Mouse (Mus musculus) Patski (cell line): ENCODE measurements around the gene Cpsf6. TPM values are rescaled to one million over a fixed set of nuclear protein-coding genes. Genes with fewer than 3 reads are reported as not detected.

Experiments used
- ATAC-seq: fragments of 100-300 bp; one replicate; pipeline ENCODE4 v1.8.0; 2021
- CTCF ChIA-PET: fragments of 350-600 bp; sonication (Branson Sonifier 250); formaldehyde crosslinking; loops from one replicate; lab custom pipeline; 2022; ENCODE audit warnings: inconsistent platforms; lab: Charles Lee
- POLR2A ChIA-PET: fragments of 350-600 bp; sonication (Branson Sonifier 250); formaldehyde crosslinking; loops from one replicate; lab custom pipeline; 2022; ENCODE audit warnings: antibody characterized with exemption, inconsistent platforms; lab: Charles Lee
- DNase-seq: peaks from one replicate; pipeline ENCODE4 v3.0.0-alpha.2; 2011; ENCODE audit warnings: low read depth, low spot score
- H3K27me3 ChIP-seq: fragments of 371-371 bp; one replicate; pipeline ENCODE4 v1.5.1; 2021
- CTCF ChIP-seq: fragments of 100-300 bp; IDR thresholded peaks from one replicate; pipeline ENCODE4 v1.5.1; 2021
- in situ Hi-C: fragments of 300-500 bp; cut with MboI; formaldehyde crosslinking; loops from 3 replicates; pipeline ENCODE4 v1.11.1; 2018; ENCODE audit warnings: low pct_unique_long_range_greater_than_20kb, mixed read lengths
- polyA plus RNA-seq: library from polyadenylated mRNA; unstranded; gene quantifications from one replicate; pipeline ENCODE4 v1.2.3, GENCODE M21; 2021

Cpsf6 gene
- polyA plus RNA-seq, 1 experiment from 2014 or later: 75.0 TPM

DNA sequence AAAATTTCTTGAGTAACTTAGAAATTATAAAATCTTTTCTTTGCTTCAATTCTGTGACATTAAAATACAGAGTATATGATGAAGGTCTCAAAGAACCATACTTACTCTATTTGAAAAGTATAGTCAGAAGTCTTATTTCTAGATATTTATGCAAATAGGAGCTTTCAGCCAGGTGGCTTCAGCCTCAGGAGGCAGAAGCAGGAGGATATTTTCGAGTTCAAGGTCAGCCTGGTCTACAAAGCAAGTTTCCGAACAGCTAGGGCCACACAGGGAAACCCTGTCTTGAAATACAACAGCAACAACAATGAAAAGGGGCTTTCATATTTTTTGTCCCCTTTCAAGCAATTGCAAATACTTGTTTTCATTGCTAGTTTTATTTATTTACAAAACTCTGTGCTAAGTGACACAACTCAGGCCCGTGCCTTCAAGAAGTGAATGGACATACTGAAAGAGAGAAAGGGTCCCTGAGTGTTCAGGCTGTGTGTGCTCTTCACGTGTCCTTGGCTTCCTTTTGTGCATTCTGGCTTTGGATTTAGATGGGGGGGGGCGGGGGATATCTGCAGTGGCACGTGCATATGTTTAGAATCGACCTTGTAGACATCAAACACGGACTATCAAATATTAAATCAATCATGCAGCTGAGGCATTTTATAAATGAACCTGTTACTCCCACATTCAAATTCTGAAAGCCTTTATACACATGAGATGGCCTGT, 39.9 kb upstream of the Cpsf6 start:
- in situ Hi-C loops: no loop called here
- ATAC-seq (no peak), DNase-seq (no peak)
- TF ChIP-seq CTCF: no peak
- POLR2A ChIA-PET: no interaction called here
- H3K27me3 ChIP-seq: peaks cover 9% of the 10 kb centered on the region
- CTCF ChIA-PET: no interaction called here

DNA sequence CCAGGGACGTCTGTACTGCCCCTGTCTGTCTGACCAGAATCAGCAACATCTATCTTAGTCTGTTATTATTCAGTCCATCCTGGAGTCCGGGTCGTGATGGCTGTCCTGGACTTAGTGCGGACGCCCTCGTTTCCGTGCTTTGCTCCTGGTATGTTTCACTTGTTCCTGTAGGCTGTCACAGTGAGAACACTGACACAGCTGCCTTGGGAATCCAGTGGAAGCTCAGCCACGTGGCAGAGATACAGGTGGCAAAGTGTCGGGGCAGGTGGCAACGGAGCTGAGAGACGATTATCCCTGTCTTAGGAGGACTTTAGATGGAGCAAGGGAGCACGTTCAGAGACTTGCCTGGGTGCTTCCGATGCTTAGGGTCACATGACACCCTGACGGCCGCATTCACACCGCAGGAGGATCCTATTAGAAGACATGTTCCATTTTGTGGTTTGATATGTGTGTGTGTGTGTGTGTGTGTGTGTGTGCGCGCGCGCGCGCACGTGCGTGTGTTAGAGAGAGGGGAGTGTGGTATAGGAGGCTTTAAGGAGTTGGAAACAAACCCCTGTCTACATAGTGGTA, 38.9 kb upstream of the Cpsf6 start:
- in situ Hi-C loops: no loop called here
- H3K27me3 ChIP-seq: peaks cover 9% of the 10 kb centered on the region
- ChIA-PET CTCF (no interaction called here), POLR2A (interaction anchor here (0.7 kb wide), 1 partner anchor 116 kb away, joined by 3 read pairs; no protein-coding TSS in a partner anchor)
- TF ChIP-seq CTCF: no peak
- ATAC-seq (no peak), DNase-seq (no peak)

DNA sequence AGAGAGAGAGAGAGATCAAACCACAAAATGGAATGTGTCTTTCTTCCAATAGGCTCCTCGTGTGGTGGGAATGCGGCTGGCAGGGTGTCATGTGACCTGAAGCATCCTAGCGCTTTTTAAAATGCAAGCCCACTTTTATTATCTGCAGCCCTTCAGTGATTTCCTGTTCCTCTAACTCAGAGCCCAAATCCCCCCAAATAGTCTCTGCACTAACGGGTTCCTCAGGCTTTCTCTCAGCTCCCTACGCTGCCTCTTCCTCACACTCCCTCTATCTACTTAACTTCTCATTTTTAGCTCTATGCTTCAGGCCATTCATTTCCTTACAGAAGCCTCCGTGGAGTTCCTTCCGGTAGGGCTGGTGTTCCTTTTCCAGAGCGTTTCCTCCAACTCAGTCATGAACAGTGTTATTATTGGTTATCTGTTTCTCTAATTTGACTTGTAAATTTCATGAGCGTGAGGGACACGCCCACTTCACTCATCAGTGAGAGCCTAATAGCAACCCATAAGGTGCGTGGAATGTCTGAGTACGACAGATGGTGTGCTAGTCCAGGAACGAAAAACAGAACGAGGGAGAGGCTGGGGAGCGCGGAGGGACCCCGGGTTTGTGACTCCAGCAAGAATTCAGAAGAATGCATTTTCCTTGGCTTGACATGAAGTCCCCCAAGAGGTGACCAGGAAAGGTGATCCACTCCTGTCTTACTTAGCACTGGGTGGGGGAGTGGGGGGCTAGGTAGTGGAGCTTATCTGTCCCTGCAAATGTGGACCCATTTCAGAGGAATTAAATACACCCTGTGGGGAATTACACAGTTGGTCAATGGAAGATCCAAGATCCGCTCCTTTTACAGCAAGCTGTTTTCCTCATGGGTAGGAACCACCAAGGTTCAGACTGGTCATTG, 38.2 kb upstream of the Cpsf6 start:
- H3K27me3 ChIP-seq: peaks cover 9% of the 10 kb centered on the region
- POLR2A ChIA-PET: interaction anchor here (0.7 kb wide), 1 partner anchor 116 kb away, joined by 3 read pairs; no protein-coding TSS in a partner anchor
- CTCF ChIA-PET: no interaction called here
- in situ Hi-C loops: no loop called here
- no peak for TF ChIP-seq CTCF
- DNase-seq: no peak
- ATAC-seq: no peak

DNA sequence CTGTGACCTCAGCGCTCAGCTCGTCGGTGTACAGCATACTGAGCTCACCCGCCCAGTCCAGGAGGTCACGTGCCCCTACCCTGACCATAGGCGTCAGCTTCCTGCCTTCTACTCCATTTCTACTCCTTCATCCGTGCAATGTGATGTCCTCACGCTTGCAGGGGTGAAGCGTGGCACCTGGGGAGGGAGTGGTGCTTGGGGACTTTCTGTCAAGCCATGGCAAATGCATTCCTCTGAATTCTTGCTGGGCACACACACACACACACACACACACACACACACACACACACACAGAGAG, 37.6 kb upstream of the Cpsf6 start:
- ATAC-seq: no peak
- POLR2A ChIA-PET: no interaction called here
- TF ChIP-seq CTCF: no peak
- H3K27me3 ChIP-seq: peaks cover 9% of the 10 kb centered on the region
- CTCF ChIA-PET: no interaction called here
- in situ Hi-C loops: no loop called here
- no peak for DNase-seq

DNA sequence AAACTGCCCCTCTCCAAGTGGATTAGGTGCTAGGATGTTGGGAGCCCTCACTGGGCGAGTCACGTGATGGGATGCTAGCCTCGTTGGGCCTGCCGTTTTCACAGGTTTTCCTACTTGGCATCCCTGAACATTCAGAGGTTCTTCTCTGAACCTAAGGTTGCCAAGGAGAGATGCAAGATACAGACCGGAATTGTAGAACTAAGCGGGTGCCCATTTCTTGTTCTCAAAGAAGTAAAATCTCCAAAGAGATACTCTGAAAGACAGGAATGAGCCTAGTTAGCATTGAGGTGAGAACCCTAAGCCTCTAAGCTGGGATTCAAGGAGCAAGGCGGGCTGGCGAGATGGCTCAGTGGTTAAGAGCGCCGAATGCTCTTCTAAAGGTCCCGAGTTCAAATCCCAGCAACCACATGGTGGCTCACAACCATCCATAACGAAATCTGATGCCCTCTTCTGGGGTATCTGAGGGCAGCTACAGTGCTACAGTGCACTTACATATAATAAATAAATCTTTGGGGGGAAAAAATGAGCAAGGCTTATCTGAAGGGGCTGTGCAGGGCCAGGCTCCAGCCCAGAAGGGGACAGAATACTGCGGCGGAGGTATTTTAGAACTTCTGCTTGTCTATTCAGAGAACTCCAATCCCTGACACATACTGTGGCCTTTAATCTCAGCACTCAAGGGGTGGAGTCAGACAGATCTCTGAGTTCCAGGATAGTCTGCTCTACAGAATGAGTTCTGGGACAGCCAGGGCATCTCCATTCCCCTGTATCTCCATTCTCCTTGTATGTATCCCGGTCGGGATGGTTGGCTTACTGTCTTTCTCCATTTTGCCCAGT, 37.0 kb upstream of the Cpsf6 start:
- DNase-seq: no peak
- peaks cover 9% of the 10 kb centered on the region for H3K27me3 ChIP-seq
- in situ Hi-C loops: no loop called here
- ATAC-seq: no peak
- no peak for TF ChIP-seq CTCF
- CTCF ChIA-PET: no interaction called here
- POLR2A ChIA-PET: no interaction called here

DNA sequence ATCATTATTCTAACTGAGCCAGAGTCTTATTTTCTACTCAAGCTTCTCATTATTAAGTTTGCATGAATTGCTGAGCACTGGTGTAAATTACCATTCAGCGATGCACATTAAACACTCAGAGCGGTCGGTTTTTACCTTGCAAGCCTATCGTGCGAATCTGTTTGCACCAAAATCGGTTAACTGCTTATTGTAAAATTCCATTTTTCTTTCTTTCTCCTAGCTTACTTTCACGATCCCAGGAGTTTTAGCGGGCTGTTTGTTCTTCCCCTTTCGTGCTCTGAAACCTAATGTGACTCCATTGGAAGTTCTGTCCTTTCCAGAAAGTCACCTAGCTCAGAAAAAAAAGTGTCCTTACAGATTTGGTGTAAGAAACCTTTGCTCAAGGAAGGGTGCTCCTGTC, 36.3 kb upstream of the Cpsf6 start:
- peaks cover 9% of the 10 kb centered on the region for H3K27me3 ChIP-seq
- POLR2A ChIA-PET: no interaction called here
- no peak for DNase-seq
- in situ Hi-C loops: no loop called here
- no peak for TF ChIP-seq CTCF
- ATAC-seq: no peak
- CTCF ChIA-PET: no interaction called here

DNA sequence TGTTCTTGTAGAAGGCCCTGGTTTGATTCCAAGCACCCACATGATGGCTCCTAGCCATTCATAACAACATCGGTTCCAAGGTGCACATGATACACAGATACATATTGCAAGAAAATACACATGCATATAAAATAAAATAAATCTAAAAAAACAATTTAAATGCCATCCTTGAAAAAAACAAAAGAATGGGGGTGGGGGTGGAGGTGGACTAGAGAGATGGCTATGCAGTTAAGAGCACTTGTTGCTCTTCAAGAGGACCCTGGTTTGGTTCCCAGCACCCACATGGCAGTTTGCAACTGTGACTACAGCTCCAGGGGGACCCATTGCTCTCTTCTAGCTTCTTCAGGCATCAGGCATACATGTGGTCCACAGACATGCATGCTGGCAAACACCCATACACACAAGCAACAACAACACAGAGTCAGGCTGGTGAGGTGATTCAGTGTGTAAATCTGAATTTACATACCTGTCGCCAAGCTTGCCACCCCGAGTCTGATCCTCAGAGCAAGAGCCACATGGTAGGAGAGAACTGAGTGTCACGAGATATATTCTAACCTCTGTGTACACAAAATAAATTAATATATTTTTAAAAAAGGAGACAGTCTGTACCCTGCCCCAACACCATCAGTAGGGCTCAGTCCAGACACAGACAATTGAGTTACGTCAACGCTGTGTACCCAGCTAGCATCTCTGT, 35.7 kb upstream of the Cpsf6 start:
- no peak for TF ChIP-seq CTCF
- peaks cover 9% of the 10 kb centered on the region for H3K27me3 ChIP-seq
- ChIA-PET POLR2A (interaction anchor here (0.6 to 0.7 kb wide), 3 partner anchors 13 to 306 kb away, joined by 3 to 5 read pairs (median 4); no protein-coding TSS in a partner anchor), CTCF (no interaction called here)
- in situ Hi-C loops: no loop called here
- ATAC-seq: no peak
- DNase-seq: no peak

DNA sequence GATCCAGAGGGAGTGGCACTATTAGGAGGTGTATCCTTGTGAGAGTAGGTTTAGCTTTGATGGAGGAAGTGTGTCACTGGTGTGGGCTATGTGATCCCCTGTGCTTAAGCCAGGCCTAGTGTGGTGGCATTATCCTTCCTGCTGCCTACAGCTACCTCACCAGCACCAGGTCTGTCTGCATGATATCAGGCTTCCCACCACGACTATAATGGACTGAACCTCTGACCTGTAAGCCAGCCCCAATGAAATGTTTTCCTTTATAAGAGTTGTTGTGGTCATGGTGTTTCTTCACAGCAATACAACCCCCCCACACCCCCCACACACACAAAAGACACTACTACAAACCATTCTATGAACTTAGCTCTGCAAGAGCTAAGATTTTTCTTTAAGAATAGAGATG, 34.9 kb upstream of the Cpsf6 start:
- in situ Hi-C loops: no loop called here
- ATAC-seq (no peak), DNase-seq (no peak)
- TF ChIP-seq CTCF: no peak
- CTCF ChIA-PET: interaction anchor here (0.8 kb wide), 1 partner anchor 18 kb away, joined by 3 read pairs; no protein-coding TSS in a partner anchor
- H3K27me3 ChIP-seq: peaks cover 9% of the 10 kb centered on the region
- POLR2A ChIA-PET: interaction anchor here (0.6 kb wide), 2 partner anchors 139 to 307 kb away, joined by 4 to 5 read pairs; no protein-coding TSS in a partner anchor

DNA sequence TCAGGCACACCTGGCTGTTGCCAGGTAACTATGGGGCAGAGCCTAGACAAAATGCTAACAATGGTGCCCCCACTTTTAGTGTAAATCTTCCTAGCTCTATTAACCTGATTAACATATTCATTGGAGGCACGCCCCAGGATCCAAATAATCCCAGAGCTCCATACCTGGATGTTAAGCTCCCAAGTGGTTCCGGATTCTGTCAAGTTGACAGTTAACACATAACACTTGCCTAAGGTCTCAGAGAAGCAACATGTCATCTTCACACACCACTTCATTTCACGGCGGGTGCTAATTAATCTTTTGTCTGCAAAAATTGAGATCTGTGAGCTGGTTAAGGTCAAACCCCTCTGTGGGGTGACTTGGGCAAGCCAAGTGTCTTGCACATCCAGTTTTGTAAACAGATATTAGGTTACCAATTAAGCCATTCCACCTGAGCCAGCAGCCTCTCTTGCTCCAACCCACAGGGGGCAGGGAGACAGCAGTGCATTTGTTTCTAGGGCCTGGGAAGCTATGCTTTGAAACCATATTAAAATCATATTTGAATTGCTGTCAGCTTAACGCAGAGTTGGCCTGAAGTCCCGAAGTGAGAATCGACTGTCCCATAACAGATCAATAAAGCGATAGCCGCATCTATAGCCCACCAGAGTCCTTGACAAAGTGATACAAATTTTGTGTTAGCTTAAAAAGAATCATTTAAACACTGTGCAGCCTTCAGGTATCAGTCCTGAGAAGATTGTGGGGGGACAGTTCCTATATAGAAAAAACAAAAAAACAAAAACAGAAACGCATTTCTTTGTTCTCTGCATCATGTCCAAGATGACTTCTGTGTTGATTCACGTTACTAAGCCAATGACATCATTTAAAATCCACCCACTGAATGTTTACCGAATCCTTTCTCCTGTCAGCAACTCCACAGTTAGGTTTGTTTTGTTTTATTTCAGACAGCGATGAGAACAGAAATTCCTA, 34.0 kb upstream of the Cpsf6 start:
- ATAC-seq (peak; percentile 47), DNase-seq (peak; percentile 22)
- in situ Hi-C loops: no loop called here
- H3K27me3 ChIP-seq: peaks cover 3% of the 10 kb centered on the region
- POLR2A ChIA-PET: no interaction called here
- CTCF ChIA-PET: interaction anchor here (0.8 kb wide), 1 partner anchor 19 kb away, joined by 3 read pairs; no protein-coding TSS in a partner anchor
- no peak for TF ChIP-seq CTCF
